Mouse (Mus musculus): Measurements from ENCODE around the gene Prkn. TPM values are rescaled to one million over a fixed set of nuclear protein-coding genes. Genes with fewer than 3 reads are reported as not detected.

Gene Prkn
- polyA plus RNA-seq, 1 experiment from 2014 or later: 2.6 TPM

DNA sequence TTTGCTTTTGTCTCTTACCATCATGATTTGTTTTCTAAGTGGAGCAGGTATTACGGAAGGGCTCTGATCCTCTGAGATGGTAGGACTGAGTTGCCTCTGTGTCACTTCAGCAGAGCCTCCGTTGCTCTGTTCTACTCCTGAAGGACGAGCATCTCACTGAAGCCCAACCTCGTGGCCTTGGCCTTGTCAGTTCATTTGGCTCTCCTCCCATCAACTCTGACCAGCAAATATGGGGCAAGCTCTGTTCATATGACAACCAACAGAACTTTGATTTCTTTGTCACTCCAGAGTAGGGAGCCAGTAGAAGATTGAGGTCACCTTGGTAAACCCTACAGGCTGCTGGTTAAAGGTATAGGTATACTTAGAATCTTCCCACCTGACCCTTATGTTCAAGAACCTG, 745.3 kb downstream of the Prkn start:
- H3K9me3 ChIP-seq: no peaks in the 10 kb centered on the region
- no peaks in the 10 kb centered on the region for H3K27me3 ChIP-seq
- 82% methylated on average over 4 of the region's 4 CpGs for WGBS
- H3K9ac ChIP-seq: no peak overlapping the region
- no peak overlapping the region for H3K4me2 ChIP-seq
- no peaks in the 10 kb centered on the region for H3K36me3 ChIP-seq
- no peak overlapping the region for H3K4me3 ChIP-seq
- H3K27ac ChIP-seq: no peak overlapping the region
- H3K4me1 ChIP-seq: no peaks in the 10 kb centered on the region
- ATAC-seq (ENCODE audit: insufficient number of reproducible peaks, low FRiP score, low TSS enrichment, low read depth): no peak

DNA sequence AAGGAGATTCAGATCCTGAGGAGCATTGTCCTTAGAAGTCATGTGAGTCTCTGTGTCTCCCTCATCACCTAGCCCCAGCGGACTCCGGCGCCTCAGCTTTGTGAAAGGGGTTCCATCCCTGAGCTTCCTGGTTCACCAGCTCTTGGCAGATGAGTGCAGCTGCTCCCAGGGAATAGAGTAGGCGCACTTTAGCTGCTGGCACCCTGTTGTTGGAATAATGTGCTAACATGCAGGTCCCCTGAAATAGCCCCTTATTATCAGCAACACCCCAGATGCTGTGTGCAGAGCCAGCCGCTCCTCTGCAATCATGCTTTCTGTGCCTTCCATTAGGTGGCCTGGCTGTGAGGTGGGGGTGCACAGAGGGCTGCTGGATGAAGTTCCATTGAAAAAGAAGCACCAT, 767.7 kb downstream of the Prkn start:
- Histone ChIP-seq H3K9me3 (no peaks in the 10 kb centered on the region), H3K4me2 (no peak overlapping the region), H3K27ac (no peak overlapping the region), H3K4me3 (no peak overlapping the region), H3K4me1 (0 out of 2 replicates have a peak, but pooled peaks cover 2% of the 10 kb centered on the region), H3K36me3 (no peaks in the 10 kb centered on the region), H3K9ac (no peak overlapping the region), H3K27me3 (no peaks in the 10 kb centered on the region; the same call in 1 of the 2 replicates)
- ATAC-seq (ENCODE audit: insufficient number of reproducible peaks, low FRiP score, low TSS enrichment, low read depth): no peak
- 96% methylated on average over 5 of the region's 5 CpGs for WGBS

DNA sequence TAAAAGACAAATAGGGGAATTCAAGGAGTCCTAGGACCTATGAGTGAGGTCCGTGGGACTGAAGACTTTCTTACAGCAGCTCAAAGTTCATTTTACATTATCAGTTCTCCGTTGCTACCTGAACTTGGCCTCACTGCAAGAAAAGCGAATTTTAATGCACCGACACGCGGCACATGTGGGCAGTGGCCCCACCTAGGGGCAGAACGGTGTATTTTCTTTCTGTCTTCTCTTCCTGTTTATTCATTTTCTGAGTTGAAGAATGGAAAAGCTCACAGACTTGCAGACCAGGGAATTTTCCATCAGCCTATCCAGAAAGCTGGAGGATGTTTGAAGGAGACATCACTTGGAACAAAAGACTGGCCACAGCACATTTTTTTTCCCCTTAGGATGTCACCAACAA, 771.3 kb downstream of the Prkn start:
- Histone ChIP-seq H3K9me3 (no peaks in the 10 kb centered on the region), H3K4me3 (no peak overlapping the region), H3K4me1 (0 out of 2 replicates have a peak, but pooled peaks cover 2% of the 10 kb centered on the region), H3K4me2 (no peak overlapping the region), H3K27ac (no peak overlapping the region), H3K27me3 (no peaks in the 10 kb centered on the region; the same call in 1 of the 2 replicates), H3K9ac (no peak overlapping the region), H3K36me3 (no peaks in the 10 kb centered on the region)
- no peak for ATAC-seq (ENCODE audit: insufficient number of reproducible peaks, low FRiP score, low TSS enrichment, low read depth)
- 13% methylated on average over 7 of the region's 7 CpGs for WGBS

DNA sequence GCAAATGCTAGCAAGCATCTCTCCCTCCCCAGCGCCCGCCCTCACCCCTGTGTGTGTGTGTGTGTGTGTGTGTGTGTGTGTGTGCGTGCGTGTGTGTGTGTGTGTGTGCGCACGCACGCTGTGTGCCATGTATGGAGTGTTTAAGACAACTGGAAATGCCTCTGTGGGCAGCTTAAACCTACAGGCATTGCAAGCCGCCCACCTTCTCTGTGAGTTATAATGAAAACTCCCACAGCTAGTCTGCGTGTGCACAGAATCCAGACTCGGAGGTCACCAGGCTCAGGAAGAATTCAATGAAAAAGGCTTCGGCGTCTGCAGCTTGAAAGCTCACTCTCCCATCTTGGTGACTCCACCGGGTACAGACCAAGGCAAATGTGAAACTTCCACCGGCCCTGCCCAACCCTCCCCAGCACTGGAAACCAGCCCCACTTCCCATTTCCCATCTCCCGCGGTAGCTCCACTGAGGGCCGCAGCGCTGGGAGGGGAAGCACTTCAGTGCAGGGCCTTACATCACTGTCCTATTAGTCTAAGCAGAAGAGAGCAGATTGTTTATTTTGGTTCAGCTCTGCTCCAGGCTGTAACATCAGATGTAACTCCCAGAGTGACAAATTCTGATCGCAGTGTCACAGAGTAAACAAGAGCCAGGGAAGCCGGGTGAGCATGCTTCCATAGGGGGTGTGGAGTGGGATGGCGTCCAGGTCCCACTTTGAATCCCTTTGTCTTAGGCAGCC, 772.8 kb downstream of the Prkn start:
- H3K27ac ChIP-seq: no peak overlapping the region
- H3K9me3 ChIP-seq: no peaks in the 10 kb centered on the region
- H3K36me3 ChIP-seq: no peaks in the 10 kb centered on the region
- no peak for ATAC-seq (ENCODE audit: insufficient number of reproducible peaks, low FRiP score, low TSS enrichment, low read depth)
- H3K4me3 ChIP-seq: no peak overlapping the region
- 51% methylated on average over 21 of the region's 21 CpGs for WGBS
- H3K9ac ChIP-seq: no peak overlapping the region
- H3K4me1 ChIP-seq: 0 out of 2 replicates have a peak, but pooled peaks cover 2% of the 10 kb centered on the region
- H3K27me3 ChIP-seq: no peaks in the 10 kb centered on the region; the same call in 1 of the 2 replicates
- H3K4me2 ChIP-seq: no peak overlapping the region

DNA sequence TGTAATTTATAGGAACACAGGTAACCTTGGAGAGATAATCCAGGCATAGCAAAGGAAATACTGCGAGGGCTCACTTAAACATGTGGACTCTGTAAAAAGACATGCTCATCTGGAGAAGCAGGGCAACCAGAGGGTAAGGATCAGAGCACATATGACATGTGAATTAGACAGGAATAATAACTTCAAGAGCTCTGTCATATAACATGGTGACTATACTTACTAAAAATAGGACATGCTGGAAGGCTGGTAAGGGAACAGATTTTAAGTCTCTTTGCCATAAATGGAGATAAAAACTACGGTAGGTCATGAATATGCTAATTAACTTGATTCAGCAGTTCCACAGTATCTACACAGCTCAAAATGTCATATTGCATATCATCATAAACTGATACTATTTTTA, 777.4 kb downstream of the Prkn start:
- Histone ChIP-seq H3K9me3 (no peaks in the 10 kb centered on the region), H3K27me3 (no peaks in the 10 kb centered on the region), H3K36me3 (no peaks in the 10 kb centered on the region), H3K4me3 (no peak overlapping the region), H3K9ac (no peak overlapping the region), H3K4me2 (no peak overlapping the region), H3K27ac (no peak overlapping the region), H3K4me1 (no peaks in the 10 kb centered on the region)
- ATAC-seq (ENCODE audit: insufficient number of reproducible peaks, low FRiP score, low TSS enrichment, low read depth): no peak
- WGBS: 72% methylated on average over 2 of the region's 2 CpGs

DNA sequence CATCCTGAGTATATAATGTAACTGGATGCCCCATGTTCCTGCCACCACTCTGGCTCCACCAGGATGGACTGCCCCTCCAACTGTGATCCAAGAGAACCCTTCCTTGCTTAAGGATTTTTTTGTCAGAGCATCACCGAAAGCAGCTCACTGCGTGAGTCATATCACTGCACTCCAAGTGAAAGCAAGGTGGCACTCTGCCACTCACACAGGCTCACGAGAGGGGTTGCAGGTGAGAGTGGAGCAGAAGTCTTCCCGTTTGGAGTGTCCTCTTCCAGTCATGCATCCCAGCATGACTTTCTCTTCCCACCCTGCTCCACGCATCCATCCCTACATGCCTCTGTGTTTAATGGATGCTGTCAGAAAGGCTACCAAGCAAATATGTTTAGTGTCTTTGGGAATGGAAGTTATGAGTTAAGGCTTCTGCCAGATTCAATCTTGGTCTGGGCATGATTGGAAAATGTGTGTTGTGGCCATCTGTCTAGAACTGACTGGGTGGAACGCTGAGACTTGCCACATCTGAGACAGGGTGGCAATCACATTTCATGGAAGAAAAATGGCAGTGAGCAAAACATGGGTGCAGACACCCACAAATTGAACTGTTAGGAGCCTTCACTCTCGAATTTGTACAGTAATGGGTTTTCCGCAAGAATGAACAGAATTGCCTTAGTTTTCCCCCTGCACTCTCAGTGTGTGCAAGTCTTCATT, 778.9 kb downstream of the Prkn start:
- Histone ChIP-seq H3K4me2 (no peak overlapping the region), H3K36me3 (no peaks in the 10 kb centered on the region), H3K9ac (no peak overlapping the region), H3K4me1 (no peaks in the 10 kb centered on the region), H3K27me3 (no peaks in the 10 kb centered on the region), H3K9me3 (no peaks in the 10 kb centered on the region), H3K4me3 (no peak overlapping the region), H3K27ac (no peak overlapping the region)
- WGBS: 88% methylated on average over 8 of the region's 8 CpGs
- no peak for ATAC-seq (ENCODE audit: insufficient number of reproducible peaks, low FRiP score, low TSS enrichment, low read depth)

DNA sequence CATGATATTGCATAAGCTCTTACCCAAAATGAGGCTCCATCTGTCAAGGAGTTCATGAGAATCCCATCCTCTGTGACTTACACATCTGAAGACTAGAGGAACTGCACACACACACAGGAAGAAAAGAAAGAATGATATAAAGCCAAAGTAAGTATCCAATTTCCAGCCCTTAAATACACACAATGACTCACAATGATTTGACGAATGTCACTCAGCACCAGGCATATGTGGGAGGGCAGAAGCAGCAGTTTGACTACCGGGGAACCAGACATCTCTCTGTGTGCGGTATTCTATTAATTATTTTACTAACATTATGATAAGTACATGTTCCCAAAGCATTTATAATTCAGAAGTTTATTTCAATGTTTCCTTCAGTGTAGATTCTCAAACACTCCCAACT, 780.6 kb downstream of the Prkn start:
- H3K9ac ChIP-seq: no peak overlapping the region
- H3K27ac ChIP-seq: no peak overlapping the region
- no peak overlapping the region for H3K4me3 ChIP-seq
- no peak for ATAC-seq (ENCODE audit: insufficient number of reproducible peaks, low FRiP score, low TSS enrichment, low read depth)
- 78% methylated on average over 3 of the region's 3 CpGs for WGBS
- H3K4me1 ChIP-seq: no peaks in the 10 kb centered on the region
- no peaks in the 10 kb centered on the region for H3K36me3 ChIP-seq
- no peaks in the 10 kb centered on the region for H3K27me3 ChIP-seq
- no peaks in the 10 kb centered on the region for H3K9me3 ChIP-seq
- no peak overlapping the region for H3K4me2 ChIP-seq

DNA sequence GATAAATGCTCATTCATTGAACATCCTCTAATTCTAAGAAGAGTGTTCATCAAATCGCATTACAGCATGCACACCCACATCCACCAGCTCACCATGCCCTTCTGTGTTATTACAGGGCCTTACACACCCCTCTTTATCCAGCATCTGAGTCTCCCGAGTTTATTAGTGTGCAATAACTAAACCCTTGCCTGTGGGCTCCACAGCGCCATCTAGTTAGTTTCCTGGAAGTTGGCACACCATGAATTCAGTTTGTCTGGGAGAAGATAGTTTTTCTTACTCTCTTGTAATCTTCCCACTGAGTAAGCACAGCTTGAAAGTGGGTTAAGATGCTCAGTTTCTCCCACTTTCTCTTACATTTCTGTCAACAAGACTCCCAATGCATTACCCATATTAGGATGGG, 781.3 kb downstream of the Prkn start:
- WGBS: 55% methylated on average over 3 of the region's 3 CpGs
- ATAC-seq (ENCODE audit: insufficient number of reproducible peaks, low FRiP score, low TSS enrichment, low read depth): no peak
- Histone ChIP-seq H3K4me1 (no peaks in the 10 kb centered on the region), H3K36me3 (no peaks in the 10 kb centered on the region), H3K27ac (no peak overlapping the region), H3K4me3 (no peak overlapping the region), H3K4me2 (no peak overlapping the region), H3K9me3 (no peaks in the 10 kb centered on the region), H3K27me3 (no peaks in the 10 kb centered on the region), H3K9ac (no peak overlapping the region)

DNA sequence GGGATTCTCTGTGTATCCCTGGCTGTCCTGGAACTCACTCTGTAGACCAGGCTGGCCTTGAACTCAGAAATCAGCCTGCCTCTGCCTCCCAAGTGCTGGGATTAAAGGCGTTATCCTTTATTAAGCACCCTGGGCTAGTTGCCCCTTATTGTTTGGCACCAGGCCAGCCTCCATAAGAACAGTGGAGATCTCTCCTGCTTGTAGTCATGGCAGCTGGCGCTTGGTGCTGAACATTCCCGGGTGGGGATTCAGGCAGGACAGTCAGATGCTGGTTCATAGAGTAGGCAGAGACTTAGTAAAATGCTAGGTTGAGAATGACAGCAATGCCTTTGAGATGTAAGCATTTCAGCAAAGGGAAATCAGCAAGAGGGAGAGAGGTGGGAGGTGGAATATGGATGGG, 786.1 kb downstream of the Prkn start:
- H3K27ac ChIP-seq: no peak overlapping the region
- H3K4me1 ChIP-seq: no peaks in the 10 kb centered on the region
- no peaks in the 10 kb centered on the region for H3K9me3 ChIP-seq
- H3K9ac ChIP-seq: no peak overlapping the region
- ATAC-seq (ENCODE audit: insufficient number of reproducible peaks, low FRiP score, low TSS enrichment, low read depth): no peak
- H3K4me3 ChIP-seq: no peak overlapping the region
- no peak overlapping the region for H3K4me2 ChIP-seq
- 81% methylated on average over 3 of the region's 3 CpGs for WGBS
- no peaks in the 10 kb centered on the region for H3K27me3 ChIP-seq
- no peaks in the 10 kb centered on the region for H3K36me3 ChIP-seq

DNA sequence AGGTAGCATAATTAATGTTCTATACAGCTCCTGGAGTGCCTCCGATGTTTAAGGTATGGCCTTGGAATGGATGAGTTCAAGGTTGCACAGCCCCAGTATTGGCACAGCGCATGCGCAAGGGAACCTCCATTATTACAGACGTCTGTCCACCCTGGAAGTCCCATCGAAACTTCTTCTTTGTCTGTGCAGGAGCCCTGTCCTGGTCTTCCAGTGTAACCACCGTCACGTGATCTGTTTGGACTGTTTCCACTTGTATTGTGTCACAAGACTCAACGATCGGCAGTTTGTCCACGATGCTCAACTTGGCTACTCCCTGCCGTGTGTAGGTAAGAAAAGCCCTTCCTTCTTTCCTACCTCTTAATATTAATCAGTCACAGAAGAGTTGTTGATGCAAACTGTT, 794.9 kb downstream of the Prkn start:
- Histone ChIP-seq H3K27ac (no peak overlapping the region), H3K4me1 (no peaks in the 10 kb centered on the region), H3K4me2 (no peak overlapping the region), H3K9me3 (no peaks in the 10 kb centered on the region), H3K36me3 (no peaks in the 10 kb centered on the region), H3K4me3 (no peak overlapping the region), H3K9ac (no peak overlapping the region), H3K27me3 (no peaks in the 10 kb centered on the region)
- ATAC-seq (ENCODE audit: insufficient number of reproducible peaks, low FRiP score, low TSS enrichment, low read depth): no peak
- 92% methylated on average over 11 of the region's 11 CpGs for WGBS

DNA sequence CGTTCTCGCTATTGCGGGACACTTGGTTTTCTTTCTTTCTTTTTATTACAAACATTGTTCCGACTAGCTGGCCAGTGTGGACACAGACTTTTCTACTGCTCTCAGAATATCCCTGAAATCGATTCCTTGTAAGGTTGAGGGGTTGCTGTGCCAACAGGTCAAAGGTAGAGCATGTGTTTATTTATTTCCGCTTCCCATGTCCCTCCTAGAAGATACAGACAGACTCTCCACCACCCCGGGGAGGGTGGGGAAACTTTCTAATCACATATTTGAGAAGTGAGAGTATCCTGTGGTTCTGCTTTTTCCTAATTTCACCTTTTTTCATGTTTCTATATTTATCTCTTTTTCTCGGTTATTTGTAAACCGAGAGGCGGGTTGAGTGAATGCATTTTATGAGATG, 797.5 kb downstream of the Prkn start:
- Histone ChIP-seq H3K27ac (no peak overlapping the region), H3K9me3 (no peaks in the 10 kb centered on the region), H3K36me3 (no peaks in the 10 kb centered on the region), H3K9ac (no peak overlapping the region), H3K4me1 (no peaks in the 10 kb centered on the region), H3K27me3 (no peaks in the 10 kb centered on the region), H3K4me2 (no peak overlapping the region), H3K4me3 (no peak overlapping the region)
- no peak for ATAC-seq (ENCODE audit: insufficient number of reproducible peaks, low FRiP score, low TSS enrichment, low read depth)
- 79% methylated on average over 10 of the region's 10 CpGs for WGBS

DNA sequence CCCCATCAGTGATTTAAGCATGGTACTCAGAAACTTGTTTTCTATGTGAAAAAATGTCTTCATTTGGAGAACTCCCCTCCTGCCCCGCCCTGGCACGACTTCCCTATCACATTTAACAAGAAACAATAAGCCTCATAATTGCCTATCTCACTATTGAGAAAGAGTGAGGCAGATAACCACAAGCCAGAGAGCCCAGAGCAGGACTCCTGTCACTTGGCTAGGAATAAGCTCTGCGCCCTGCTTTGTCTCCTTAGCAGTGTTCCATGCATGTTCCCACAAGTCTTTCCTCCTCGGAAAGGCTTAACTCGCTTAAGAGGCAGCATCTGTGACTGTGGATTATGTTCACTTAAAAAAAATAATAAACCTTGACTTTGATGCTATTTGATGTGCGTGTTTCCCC, 798.3 kb downstream of the Prkn start:
- ATAC-seq (ENCODE audit: insufficient number of reproducible peaks, low FRiP score, low TSS enrichment, low read depth): no peak
- Histone ChIP-seq H3K36me3 (no peaks in the 10 kb centered on the region), H3K4me3 (no peak overlapping the region), H3K9ac (no peak overlapping the region), H3K4me2 (no peak overlapping the region), H3K4me1 (no peaks in the 10 kb centered on the region), H3K27me3 (no peaks in the 10 kb centered on the region), H3K27ac (no peak overlapping the region), H3K9me3 (no peaks in the 10 kb centered on the region)
- 68% methylated on average over 6 of the region's 6 CpGs for WGBS
